Mouse (Mus musculus) left cerebral cortex, adult 9 months (tissue): Measurements from ENCODE around the gene Edaradd.

Source experiments
- DNase-seq, 2 experiments: peaks; one replicate each; pipeline ENCODE4 v3.0.0; 2022; ENCODE audit warnings: low spot score in 2 of 2

Edaradd gene

DNA sequence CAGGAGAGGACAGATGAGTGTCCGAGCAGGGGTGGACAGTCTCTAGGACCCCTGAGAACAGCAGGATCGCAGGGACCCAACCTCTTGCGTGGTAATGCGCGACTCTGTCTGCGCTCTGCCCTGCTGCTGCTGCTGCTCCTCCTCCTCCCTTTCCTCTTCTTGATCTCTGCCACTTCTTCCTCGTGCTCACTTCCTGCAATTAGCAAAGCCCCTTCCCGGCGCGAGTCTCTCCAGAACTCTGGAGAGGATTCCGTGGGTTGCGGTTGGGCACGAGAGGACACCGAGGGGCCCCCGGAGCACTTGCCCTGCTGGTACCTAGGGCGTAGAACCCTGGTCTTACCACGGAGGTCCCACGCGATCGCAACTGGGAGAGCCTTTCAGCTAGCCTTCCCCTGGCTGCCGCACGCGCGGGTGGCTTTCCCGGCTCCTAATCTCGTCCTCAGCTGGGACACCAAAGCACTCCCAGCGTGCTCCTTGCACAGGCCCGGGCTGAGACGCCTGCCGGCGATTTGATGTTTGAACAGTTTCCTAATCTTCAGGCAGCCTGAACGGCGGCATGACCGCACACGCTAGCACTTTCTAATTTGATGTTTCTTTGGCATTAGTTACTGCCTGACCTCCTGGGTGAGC is at the start of gene Edaradd:
Edaradd (minus strand) TSS at position 484 of the 630 bp plus-strand sequence.
- peak in 1 of 2 experiments; percentile 30 for DNase-seq

- DNase-seq: no peak
Measured at GRCm38 (mm10) chr13:12569741-12570140, 49.5 kb upstream of the Edaradd start.

DNA sequence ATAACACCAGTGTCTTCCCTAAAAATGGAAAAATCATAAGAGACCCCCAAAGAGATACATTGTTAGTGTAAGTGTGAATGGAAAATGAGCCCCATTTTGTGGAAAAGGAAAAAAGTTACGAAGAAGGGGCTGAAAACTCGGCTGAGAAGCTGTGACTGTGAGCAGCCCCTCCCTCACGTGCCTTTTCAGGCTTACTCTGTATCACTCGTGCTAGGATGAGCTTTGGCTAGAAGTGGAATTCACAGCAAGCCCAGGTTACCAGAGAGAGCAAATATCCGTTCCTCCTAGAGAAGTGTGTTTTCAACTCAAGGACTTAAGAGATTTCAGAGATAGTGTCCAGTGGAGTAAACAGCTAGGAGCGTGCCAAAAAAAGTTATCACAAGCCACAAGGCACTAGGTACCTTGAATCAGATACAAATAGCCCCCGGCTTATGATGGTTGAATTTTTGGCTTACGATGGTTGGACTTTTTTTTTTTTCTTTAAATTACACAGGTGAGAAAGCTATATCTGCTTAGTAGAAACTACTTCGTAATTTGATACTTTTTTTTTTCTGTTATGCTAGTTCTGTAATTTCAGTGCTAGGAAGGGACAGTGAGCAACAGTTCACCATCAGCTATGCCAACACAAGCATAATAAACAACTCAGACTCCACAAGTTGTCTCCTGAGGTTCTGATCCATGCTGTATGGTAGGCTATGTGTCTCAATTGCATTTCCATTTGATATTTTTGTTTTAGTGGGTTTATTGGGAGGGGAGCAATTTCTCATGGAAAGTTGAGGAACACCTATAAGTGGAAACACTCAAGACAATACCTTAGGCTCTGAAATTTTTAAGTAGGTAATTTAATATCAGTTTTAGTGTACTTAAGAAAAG is 48.6 kb upstream of the Edaradd start:
- DNase-seq: no peak

- no peak for DNase-seq
Measured at GRCm38 (mm10) chr13:12567936-12568335, 47.7 kb upstream of the Edaradd start.

DNA sequence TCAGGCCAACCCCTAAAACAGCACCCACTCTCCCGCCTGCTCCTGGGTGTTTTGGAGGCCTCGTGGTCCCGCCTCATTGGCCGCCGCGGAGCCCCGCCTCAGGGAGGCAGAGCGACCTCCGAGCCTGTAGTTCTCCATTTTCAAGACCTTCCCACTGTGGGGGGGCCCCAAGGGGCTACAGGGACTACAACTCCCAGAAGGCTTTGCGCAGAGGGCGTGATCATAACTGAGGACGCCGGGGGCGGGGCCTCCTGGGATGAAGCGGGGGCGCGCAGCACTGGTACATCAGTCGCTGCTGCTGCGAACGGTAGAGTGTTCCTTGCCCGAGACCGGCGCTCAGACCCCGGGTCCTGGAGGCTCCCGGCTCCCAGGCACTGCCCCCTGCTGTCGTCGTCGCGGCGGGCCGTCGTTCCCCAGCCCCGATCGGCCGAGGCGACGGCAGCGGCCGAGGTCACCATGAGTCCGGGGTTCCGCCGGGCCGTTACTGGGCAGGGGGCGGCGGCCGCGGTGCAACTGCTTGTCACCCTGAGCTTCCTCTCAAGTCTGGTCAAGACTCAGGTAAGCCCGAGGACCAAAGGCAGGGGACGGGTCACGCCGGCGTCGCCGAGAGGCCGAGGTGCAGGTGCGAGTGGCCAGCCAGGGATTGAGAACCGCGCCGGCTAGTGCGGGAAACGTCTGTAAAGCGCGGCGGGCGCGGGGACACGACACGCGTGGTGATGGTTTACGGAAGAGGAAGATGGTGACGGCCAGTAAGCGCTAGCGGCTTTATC is 45.6 kb upstream of the Edaradd start, which contains the start of gene Ero1lb:
Ero1lb (plus strand) TSS at position 254 of the 770 bp plus-strand sequence.
- peak; percentile 98 to 100 for DNase-seq

- no peak for DNase-seq
Measured at GRCm38 (mm10) chr13:12562256-12562655, 42.0 kb upstream of the Edaradd start.

- no peak for DNase-seq
Measured at GRCm38 (mm10) chr13:12561729-12562128, 41.5 kb upstream of the Edaradd start.

DNA sequence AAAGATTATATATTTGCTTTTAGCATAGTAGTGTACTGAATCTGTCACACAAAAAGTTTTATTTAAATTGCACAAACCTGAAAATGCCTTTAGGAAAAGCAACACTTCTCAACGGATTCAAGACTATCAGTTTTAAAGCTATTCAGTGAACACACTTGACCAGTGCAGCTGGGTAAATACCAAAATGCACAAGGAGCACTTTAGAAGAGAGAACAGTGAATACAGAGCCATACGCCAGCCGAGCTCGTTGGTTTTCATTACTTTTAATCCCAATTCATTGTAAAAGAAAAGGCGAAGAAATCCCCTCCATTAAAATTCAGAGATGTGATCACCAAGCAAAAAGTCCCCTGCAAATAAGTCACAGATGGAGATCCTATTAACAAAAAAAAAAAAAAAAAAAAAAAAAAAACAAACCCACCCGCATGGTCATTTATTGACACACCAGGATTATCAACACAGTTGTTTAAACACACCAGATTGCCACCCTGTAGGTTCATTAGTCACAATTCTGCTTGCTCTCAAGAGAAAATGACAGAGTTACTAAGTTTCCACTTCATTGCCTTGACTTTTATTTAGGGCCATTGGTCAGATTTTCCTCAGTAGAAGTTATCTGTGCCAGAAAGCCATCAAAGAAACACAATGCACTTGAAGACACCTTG is 39.4 kb upstream of the Edaradd start:
- DNase-seq: no peak

GRCm38 (mm10) chr13:12559044-12559443 is 38.8 kb upstream of the Edaradd start:
- no peak for DNase-seq

- no peak for DNase-seq
Measured at GRCm38 (mm10) chr13:12554211-12554610, 34.0 kb upstream of the Edaradd start.

- DNase-seq: no peak
Measured at GRCm38 (mm10) chr13:12543880-12544568, 23.8 kb upstream of the Edaradd start.

GRCm38 (mm10) chr13:12543246-12543645 is 23.0 kb upstream of the Edaradd start:
- no peak for DNase-seq

GRCm38 (mm10) chr13:12542006-12542981 is 22.1 kb upstream of the Edaradd start:
- peak in 1 of 2 experiments; percentile 11 for DNase-seq

GRCm38 (mm10) chr13:12540119-12540518 is 19.9 kb upstream of the Edaradd start:
- DNase-seq: no peak

GRCm38 (mm10) chr13:12539716-12540115 is 19.5 kb upstream of the Edaradd start:
- peak in 1 of 2 experiments; percentile 16 for DNase-seq

GRCm38 (mm10) chr13:12537971-12538370 is 17.7 kb upstream of the Edaradd start:
- peak in 1 of 2 experiments; percentile 20 for DNase-seq

- no peak for DNase-seq
Measured at GRCm38 (mm10) chr13:12534628-12535027, 14.4 kb upstream of the Edaradd start.

DNA sequence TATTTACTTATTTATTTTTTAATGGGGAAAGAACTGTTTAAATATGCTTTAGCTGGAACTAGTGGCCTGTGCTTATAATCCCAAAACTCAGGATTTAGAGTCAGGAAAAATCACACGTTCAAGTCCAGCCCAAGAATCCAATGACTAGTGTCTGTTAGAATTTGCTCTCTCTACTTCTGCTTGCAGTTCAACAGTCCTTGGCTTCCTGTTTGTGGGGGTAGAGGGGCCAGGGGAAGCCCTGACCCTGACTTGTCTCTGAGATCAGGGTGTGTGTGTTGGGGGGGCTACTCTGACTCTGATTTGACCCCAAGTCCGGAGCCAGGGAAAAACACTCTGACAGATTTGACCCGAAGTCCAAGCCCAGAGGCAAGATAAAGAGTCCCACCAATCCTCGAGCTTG is 5.4 kb upstream of the Edaradd start:
- no peak for DNase-seq

- no peak for DNase-seq
Measured at GRCm38 (mm10) chr13:12522346-12522745, 2.1 kb upstream of the Edaradd start.

DNA sequence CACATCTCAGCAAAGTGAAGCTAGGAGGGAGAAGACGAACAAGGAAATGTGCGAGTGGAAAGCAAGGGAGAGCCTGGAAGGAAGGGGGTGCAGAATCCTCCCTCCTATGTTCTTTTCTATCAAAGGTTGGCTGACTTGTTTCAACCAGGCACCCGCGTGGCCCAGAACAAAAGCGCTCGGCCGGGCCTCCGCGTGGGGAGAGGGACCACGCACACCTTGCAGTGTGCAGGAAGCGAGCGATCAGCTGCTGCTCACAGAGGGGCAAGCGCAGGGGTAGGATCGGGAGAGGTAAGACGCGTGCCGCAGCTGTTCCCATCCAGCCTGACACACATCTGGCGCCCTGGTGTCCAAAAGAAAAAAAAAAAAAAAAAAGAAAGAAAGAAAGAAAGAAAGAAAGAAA is 867 bp downstream of the Edaradd start:
- DNase-seq: no peak
